Mouse (Mus musculus) heart, adult 8-10 months (tissue): ENCODE measurements around the gene Rpl36al. TPM values are rescaled to one million over a fixed set of nuclear protein-coding genes. Genes with fewer than 3 reads are reported as not detected.
A peak's percentile ranks its signal among the peaks of the same experiment; 100 is the strongest.
"Not testable (repeated sequence)": the region's sequence is repeated elsewhere in the genome, so short reads cannot be mapped to it uniquely, and the experiment has no call there.

ENCODE experiments used
- DNase-seq: peaks from one replicate; pipeline ENCODE4 v3.0.0; 2022; ENCODE audit warnings: low spot score
- total RNA-seq, 4 experiments: library from RNA; stranded (reverse); gene quantifications; 2 replicates each; pipeline ENCODE4 v1.2.4; 2022

Rpl36al gene
- total RNA-seq, 4 experiments from 2014 or later, result 194 to 232 (median 216) TPM

DNA sequence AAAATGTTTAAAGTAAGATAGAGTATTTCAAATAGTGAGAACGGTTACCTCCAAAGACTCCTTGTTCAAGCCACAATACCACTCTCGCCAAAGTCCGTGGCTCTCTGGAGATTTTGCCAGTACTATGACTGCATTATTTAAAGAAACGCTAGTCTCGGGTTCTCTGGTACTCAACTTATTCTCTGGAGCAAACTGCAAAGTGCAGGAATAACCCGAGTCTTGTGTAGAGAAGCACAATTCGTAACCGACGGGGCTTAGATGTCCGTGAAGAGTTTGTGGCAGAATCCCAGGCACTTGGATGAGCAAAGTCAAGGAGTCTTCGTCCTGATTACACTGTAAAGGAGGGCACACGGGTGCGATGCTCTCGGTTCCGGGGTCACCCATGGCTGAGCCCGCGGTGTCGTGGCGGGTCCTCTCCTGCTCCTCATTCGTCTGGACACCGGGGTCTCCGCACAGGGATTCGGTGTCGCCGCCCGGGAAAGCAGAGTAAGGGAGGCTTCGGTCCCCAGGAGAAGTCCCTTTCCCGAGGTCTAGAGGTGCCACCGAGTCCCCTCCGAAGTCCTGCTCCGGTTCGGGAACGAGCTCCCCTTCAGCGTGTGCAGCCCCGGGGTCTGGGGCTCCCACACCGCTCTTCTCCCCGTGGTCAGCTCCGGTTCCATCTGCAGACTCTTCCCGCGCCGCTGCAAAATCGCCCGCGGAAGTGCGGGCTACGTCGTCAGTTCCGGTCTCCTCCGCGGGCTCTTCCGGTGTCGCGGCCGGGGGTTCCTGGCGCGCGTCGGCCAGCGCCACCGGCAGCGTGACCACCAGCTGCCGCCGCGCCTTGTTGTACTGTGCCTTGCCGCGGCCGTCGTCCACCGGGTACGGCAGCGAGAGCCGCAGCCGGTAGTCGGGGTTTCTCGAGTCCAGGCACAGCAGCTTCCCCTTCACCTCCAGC, 12.8 kb upstream of the Rpl36al start, which contains the start of gene Gm49383:
Gm49383 (minus strand) TSS at position 661 of the 934 bp plus-strand sequence.
- peak; percentile 60 for DNase-seq

DNA sequence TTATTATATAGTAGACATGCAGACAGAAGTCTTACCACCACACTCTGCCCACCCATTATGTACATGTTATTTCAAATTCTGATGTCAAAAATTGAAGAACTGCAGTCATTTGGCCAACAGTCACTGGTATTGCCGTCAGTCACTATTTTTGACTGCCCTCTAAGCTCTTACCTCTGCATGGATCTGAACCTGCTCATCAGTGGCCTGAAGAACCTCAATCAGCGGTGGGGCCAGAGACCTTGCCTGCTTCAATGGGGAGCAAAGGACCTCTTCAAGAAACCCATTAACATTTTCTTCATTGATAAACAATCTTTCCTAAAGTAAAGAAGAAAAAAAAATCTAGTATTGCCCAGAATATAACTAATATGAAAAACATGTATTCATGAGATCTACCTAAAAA, 8.8 kb upstream of the Rpl36al start:
- no peak for DNase-seq

DNA sequence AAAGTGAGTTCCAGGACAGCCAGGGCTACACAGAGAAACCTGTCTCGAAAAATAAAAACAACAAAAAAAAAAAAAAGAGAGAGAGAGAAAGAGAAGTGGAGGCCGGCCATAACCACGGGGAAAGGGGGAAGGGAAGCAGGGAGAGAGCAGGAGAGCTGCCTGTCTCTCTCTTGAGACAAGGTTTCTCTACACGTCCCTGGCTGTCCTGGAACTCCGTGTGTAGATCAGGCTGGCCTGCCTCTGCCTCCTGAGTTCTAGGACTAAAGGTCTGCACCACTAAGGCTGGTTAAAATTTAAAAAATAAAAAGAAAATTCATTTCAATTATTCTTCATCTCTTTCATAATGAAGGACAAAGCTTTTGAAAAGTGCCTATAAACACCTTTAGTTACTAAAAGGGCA, 7.5 kb upstream of the Rpl36al start:
- DNase-seq, result no peak

DNA sequence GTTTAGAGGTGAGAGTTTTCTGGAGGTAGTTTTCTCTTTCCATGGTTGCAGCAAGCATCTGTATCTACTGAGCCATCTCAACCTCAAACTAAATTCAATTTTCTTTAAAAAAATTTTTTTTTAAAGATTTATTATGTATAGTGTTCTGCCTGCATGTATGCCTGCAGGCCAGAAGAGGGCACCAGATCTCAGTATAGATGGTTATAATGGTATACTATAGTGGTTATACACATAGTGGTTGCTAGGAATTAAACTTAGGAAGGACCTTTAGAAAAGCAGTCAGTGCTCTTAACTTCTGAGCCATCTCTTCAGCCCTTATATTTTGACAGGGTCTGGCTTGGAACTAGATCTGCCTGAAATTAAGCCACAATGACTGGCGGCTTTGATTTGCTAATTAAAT, 6.6 kb upstream of the Rpl36al start:
- DNase-seq, result no peak

DNA sequence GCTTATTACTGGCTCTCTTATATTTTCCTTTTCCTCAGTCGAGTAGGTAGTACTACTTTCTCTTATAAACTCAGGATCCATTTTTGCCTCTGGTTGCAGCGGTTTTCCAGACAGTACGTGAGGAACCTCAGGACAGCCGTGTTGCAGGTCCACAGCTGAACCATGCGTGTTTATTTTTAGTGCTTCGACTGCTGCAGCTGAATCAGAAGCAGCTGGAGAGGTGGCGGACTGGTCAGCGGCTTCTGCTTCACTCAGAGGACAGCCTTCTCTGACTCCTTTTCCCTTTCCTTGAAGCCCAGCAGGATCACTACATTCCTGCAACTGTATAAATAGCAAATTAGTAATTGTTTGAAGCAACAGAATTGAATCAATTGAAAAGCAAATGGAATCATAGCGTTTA, 6.2 kb upstream of the Rpl36al start:
- no peak for DNase-seq

DNA sequence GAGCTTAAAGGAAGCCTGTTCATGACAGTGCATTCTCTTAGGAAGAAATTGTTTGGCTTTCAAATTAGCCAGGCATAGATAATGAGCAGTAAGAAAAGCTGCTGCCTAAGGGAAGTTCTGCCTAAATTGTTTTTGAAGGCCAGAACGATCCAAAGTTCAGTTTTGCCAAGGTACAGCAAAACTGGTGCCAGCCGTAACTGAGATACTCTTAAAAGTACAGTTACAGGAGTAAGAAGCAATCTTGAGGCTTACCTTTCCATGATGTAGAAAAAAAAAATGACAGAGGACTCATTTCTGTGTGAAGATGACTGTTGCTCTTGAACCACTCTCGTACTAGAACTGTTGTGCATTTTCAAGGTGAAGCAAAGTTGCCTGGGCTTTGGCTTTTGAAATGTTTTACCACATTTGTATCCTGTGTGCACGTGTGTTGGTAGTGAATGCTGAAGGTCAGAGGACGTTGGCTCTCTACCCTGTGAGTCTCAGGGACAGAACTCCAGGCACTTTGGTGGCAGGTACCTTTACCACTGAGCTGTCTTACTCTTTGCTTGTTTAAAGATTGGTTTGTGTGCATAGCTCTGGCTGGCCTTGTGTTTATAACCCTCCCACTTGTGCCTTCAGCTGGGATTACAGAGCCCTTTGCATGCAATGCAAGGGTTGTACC, 3.1 kb upstream of the Rpl36al start:
- DNase-seq, result no peak

DNA sequence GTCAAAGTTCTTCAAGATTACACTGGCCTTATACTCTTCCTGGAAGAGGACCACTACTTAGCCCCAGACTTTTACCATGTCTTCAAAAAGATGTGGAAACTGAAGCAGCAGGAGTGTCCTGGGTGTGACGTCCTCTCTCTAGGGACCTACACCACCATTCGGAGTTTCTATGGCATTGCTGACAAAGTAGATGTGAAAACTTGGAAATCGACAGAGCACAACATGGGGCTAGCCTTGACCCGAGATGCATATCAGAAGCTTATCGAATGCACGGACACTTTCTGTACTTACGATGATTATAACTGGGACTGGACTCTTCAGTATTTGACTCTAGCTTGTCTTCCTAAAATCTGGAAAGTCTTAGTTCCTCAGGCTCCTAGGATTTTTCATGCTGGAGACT, 1.5 kb upstream of the Rpl36al start:
- no peak for DNase-seq

DNA sequence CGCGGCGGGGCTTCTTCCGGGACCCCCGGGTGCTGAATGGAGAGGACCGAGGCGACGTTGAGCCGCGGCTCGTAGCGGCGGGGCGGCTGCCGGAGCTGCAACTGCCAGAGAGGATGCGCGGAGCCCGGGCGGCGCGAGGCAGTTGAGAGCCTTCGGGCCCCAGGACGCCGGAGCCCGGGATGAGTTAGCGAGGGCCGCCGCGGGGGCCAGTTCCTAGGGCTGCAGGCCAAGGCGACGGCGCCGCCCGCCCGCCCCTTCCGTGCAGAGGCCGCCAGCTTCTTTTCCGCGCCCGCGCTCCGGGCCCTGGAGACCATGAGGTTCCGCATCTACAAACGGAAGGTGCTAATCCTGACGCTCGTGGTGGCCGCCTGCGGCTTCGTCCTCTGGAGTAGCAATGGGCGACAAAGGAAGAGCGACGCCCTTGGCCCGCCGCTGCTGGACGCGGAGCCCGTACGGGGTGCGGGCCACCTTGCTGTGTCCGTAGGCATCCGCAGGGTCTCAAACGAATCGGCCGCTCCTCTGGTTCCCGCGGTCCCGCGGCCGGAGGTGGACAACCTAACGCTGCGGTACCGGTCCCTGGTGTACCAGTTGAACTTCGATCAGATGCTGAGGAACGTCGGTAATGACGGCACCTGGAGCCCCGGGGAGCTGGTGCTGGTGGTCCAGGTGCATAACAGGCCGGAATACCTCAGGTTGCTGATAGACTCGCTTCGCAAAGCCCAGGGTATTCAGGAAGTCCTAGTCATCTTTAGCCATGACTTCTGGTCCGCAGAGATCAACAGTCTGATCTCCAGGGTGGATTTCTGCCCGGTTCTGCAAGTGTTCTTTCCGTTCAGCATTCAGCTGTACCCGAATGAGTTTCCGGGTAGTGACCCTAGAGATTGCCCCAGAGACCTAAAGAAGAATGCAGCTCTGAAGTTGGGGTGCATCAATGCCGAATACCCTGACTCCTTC, 736 bp upstream of the Rpl36al start:
- peak; percentile 50 for DNase-seq

DNA sequence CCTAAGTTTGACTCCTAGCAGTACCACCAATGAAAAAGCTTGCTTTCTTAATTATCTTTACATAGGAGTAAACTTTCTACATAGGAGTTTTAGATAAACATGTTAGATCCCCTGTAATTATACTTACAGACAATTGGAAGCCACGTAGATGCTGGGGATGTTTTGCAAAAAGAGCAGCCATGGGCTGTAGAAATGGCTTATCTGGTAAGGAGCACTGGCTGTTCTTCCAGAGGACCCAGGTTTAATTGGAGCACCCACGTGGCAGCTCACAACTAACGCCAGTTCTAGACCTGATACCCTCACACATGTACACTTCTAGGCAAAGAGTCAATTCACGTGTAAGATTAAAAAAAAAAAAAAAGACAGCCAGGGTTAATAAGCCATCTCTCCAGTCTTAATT, 2.1 kb downstream of the Rpl36al start:
- DNase-seq, result no peak

DNA sequence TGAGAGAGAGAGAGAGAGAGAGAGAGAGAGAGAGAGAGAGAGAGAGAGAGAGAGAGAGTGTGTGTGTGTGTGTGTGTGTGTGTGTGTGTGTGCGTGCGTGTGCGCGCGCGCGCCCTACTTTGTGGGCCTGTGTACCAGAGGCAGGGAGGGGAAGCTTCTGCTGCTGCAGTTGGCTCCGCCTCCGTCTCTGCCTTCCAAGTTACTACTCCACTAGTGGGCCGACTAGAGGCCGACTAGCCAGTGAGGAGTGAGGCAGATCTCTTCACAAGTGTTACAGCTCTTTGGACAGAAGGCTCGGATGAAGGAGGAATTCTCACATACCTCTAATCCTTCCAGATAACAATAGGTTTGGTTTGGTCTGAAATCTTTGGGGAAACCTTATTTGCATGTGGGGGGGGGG, 4.5 kb downstream of the Rpl36al start:
- no peak for DNase-seq

DNA sequence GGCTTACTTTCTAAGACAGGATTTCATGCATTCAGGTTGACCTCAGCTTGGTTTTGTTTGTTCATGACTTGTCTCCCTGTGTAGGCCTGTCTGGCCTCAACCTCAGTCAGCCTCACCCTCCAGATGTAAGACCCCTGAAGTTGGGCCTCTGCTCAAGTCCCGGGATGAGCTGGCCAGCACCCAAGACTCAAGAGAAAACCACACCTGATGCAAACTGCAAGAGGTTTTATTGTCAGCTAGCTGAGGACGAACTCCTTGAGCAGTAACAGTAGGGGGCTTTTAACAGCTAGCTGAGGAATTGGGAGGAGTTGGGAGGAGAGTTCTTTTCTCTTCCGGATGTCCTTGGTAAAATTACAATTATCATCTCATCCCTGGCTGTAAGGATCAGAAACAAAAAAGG, 6.4 kb downstream of the Rpl36al start:
- no peak for DNase-seq

DNA sequence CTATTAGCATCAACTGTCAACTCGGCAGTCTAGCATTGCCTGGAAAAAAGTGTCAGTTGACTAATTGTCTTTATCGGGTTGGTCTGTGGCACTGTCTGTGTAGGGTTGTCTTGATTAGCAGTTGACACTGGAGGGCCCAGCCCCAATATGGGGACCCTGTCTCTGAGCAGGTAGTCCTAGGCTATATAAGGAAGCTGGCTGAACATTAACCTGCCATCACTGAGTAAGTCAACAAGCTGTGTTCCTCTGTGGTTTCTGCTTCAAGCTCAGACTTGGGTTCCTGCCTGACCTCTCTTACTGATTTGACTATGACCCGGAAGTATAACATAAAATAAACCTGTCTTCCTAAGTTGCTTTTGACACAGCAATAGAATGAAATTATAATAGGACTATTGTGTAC, 7.9 kb downstream of the Rpl36al start:
- no peak for DNase-seq

DNA sequence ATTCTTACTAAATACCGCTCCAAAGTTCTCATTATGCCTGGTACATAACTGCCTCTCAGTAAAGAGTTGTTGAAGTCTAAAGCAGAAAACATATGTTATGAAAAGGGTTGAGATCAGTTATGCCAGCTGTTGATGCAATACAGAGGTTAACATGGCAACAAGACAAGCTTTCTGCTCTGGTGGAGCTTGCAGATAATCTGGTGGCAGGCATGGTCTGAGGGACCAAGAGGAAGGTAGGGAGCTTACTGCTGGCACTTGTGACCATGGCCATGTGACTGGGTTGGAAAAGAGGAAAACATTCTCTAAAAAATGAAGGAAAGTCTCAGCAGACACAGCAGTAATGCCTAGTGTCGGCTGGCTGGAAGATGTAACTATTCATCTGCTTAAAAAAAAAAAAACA, 12.6 kb downstream of the Rpl36al start:
- no peak for DNase-seq

DNA sequence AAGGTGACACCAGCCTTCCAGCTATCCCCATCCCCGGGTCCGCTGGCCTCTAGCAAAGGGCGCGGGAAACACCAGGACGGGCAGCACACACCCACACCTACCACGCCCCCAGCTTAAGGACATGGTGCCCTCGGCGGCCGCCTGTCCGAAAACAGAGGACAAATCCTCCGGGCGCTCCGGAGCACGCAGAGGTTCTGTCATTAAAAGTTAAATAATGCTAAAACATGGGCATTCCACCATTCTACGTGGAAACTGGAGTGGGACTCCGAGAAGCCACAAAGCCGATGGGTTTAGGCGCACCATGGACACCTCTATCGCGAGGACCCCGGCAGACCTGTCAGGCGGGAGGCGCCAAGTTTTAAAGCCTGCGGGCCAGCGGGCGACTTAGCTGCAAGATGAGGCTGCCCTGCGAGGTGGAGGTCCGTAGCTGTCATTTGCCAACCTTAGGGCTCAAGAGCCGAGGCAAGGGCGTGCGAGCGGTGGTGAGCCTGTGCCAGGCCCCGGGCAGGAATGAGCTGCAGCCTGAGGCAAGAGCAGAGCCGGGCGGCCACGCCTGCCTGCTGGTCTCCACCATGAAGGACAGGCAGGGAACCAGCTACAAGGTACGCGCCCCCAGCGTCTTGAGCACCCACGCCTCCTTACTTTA, 15.3 kb downstream of the Rpl36al start, which contains the start of gene Lrr1:
Lrr1 (plus strand) TSS at position 354 of the 646 bp plus-strand sequence.
- DNase-seq, result peak; percentile 78

DNA sequence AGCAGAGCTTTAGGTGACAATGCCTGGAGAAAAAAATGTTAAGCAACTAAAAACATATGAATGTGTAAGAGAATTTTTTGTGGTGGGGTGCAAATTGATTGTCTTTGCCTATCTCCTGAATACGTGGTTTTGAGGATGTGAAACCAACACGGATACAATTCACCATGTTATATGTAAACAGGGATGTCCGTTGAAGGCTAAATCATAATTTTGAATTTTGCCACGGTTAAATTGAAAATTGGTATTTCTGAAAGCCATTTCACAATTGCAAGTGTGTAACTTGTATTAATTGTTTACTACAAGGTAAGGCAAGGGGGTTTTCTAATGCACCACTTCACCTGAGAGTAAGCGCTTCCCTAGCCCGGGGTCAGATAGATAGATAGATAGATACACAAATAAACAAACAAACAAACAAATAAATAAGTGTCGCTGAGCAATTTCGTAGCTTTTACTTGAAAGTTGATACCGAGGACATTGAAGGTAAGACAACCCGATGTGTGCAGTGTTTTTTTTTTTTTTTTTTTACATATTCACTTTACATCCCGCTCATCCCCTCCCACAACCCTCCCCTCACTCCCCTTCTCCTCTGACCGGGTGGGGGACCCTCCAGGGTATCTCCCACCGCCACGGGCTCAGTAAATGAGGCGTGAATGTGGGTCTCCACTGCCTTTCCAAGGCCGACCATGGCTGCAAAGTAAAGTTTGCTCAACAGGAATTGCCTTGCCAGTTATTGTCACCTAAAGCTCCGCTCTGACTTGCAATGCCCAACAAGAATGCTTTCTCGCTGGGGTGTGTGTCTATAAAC, 16.0 kb downstream of the Rpl36al start:
- DNase-seq, result no peak

DNA sequence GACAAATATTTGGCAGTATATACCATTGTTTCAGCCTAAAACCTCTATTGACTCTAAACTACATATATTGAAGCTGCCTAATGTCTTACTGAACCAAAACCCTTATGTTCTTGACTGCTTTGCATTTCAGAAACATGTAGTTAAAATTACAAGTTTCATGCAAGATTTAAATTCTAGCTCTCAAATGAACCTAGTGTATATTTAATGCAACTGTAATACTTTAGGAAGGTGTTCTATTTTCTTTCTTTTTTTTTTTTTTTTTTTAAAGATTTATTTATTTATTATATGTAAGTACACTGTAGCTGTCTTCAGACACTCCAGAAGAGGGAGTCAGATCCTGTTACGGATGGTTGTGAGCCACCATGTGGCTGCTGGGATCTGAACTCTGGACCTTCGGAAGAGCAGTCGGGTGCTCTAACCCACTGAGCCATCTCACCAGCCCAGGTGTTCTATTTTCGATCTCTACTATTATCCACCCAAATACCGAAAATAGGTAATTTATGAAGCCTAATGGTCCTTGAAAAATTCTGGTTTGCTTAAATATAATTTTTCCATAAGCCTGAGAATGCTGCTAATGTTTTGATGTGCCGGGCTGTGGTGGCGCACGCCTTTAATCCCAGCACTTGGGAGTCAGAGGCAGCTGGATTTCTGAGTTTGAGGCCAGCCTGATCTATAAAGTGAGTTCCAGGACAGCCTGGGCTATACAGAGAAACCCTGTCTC, 16.9 kb downstream of the Rpl36al start:
- DNase-seq, result not testable (repeated sequence)

DNA sequence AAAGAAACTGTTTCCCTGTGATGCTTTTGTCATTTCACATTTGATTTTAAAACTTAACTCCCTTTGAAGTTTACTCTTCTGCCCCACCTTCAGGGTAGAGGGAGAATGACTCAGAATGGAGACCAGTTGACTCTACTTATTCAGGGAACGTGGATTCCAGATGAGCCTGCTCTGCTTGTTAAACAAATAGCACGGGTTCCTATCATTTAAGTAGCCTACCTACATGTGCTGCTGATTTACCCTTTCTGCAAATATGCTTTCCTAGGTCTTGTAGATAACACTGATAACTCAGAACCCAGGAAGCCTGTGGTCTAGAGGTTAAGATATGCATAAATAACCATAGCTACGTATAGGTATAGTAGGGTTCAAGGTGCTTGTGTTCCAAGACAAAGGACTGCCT, 19.0 kb downstream of the Rpl36al start:
- no peak for DNase-seq

DNA sequence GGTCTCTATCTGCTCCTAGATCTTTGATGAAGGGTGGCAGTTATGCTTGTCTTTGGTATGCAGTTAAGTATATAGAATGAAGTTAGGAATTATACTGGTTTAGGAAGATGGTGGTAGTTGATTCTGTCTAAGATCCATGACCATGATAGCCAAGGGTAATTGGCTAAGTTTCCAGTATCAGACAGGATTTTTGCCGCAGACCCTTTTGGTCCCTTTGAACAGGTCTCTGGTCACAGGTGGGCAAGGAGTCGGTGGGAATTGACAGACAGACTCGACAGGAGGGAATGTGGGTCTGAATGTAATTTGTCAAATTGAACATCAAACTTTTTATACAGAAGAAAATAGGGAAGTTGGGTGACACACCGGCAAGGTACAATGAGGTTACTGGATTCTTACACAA, 20.3 kb downstream of the Rpl36al start:
- DNase-seq, result not testable (repeated sequence)

DNA sequence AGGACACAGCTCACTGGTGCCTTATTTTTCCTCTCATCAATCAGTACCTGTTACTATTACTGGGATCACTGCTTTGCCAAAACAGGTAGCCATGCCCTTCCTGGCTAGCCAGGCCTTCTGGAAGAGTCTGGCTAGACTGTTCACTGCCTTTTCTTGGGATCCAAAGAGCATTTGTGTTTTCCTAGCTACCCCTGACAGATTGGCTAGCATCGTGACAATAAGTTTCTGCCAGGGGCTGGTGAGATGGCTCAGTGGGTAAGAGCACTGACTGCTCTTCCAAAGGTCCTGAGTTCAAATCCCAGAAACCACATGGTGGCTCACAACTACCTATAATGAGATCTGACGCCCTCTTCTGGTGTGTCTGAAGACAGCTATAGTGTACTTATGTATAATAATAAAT, 23.2 kb downstream of the Rpl36al start:
- DNase-seq, result not testable (repeated sequence)

DNA sequence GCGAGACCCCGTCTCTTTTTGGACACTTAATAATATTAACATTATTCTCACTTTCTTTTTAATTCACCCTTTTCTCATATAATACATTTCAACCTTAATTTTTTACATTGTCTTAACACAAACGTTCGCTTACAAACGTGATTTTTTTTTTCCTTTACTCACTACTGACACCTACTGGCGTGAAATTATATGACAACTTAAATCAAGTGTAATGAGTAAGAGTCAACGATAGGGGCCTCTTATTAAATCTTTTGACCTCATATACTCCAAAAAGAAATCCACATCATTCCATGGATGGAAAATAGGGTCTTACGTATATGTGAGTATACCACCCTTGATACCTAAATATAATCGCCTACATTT, 24.3 kb downstream of the Rpl36al start:
- peak; percentile 62 for DNase-seq
